Mouse (Mus musculus): Measurements from ENCODE around the gene Drosha.

Drosha gene

GRCm38 (mm10) chr15:12832599-12832998, 8.0 kb downstream of the Drosha start:
- DNase-seq = no peak

- DNase-seq = no peak
These were observed 8.8 kb downstream of the Drosha start for GRCm38 (mm10) chr15:12833385-12833784.

- DNase-seq = no peak
These were observed 9.6 kb downstream of the Drosha start for GRCm38 (mm10) chr15:12834231-12834630.

GRCm38 (mm10) chr15:12840737-12841136, 16.1 kb downstream of the Drosha start:
- DNase-seq = no peak

- peak; percentile 33 for DNase-seq
These were observed 18.2 kb downstream of the Drosha start for GRCm38 (mm10) chr15:12842833-12843232.

- DNase-seq = no peak
These were observed 23.8 kb downstream of the Drosha start for GRCm38 (mm10) chr15:12848196-12848975.

- no peak for DNase-seq
These were observed 24.8 kb downstream of the Drosha start for GRCm38 (mm10) chr15:12849373-12849772.

- DNase-seq = no peak
These were observed 28.9 kb downstream of the Drosha start for GRCm38 (mm10) chr15:12853471-12853870.

GRCm38 (mm10) chr15:12856780-12857179, 32.2 kb downstream of the Drosha start:
- DNase-seq = no peak

GRCm38 (mm10) chr15:12857840-12858516, 33.4 kb downstream of the Drosha start:
- peak; percentile 59 for DNase-seq

GRCm38 (mm10) chr15:12858645-12859044, 34.0 kb downstream of the Drosha start:
- DNase-seq = no peak

- DNase-seq = no peak
These were observed 37.4 kb downstream of the Drosha start for GRCm38 (mm10) chr15:12862061-12862460.

- DNase-seq = no peak
These were observed 39.1 kb downstream of the Drosha start for GRCm38 (mm10) chr15:12863669-12864068.

GRCm38 (mm10) chr15:12865595-12866314, 41.1 kb downstream of the Drosha start:
- no peak for DNase-seq

GRCm38 (mm10) chr15:12867269-12867668, 42.7 kb downstream of the Drosha start:
- no peak for DNase-seq

- no peak for DNase-seq
These were observed 51.0 kb downstream of the Drosha start for GRCm38 (mm10) chr15:12875442-12876176.

- no peak for DNase-seq
These were observed 51.7 kb downstream of the Drosha start for GRCm38 (mm10) chr15:12876266-12876665.

GRCm38 (mm10) chr15:12876881-12877280, 52.3 kb downstream of the Drosha start:
- no peak for DNase-seq

GRCm38 (mm10) chr15:12877934-12878333, 53.3 kb downstream of the Drosha start:
- DNase-seq = no peak

- DNase-seq = no peak
These were observed 54.0 kb downstream of the Drosha start for GRCm38 (mm10) chr15:12878581-12878980.

GRCm38 (mm10) chr15:12879937-12880336, 55.3 kb downstream of the Drosha start:
- no peak for DNase-seq

- DNase-seq = no peak
These were observed 60.2 kb downstream of the Drosha start for GRCm38 (mm10) chr15:12884855-12885254.

GRCm38 (mm10) chr15:12885361-12885760, 60.7 kb downstream of the Drosha start:
- no peak for DNase-seq

Measured in liver (tissue).